27 mouse cellular contexts compared by ENCODE assay signal in genomic region chr3:70171667-70172066, GRCm38 (mm10).
"Had no signal": no experiment of that assay in that cellular context is flagged by ENCODE, and none has a peak within 500 bp of the region (broad histone marks: within the 10 kb centered on the region; RNA-seq: fewer than 3 reads in every experiment).

No protein-coding gene starts in this region.

- H3K4me3 ChIP-seq: gastrocnemius, adult 2 months; heart, adult 2 months; hindbrain, embryonic 10.5 days; hindbrain, embryonic 12.5 days; intestine, embryonic 15.5 days; layer of hippocampus, adult 2 months; left cerebral cortex, adult 2 months; limb, embryonic 10.5 days; limb, embryonic 12.5 days; liver, embryonic 13.5 days; liver, embryonic 15.5 days had no signal

- H3K4me1 ChIP-seq: hindbrain, embryonic 10.5 days; hindbrain, embryonic 12.5 days; intestine, embryonic 15.5 days; limb, embryonic 10.5 days; limb, embryonic 12.5 days; liver, embryonic 13.5 days; liver, embryonic 15.5 days had no signal

- H3K27me3 ChIP-seq: hindbrain, embryonic 12.5 days; intestine, embryonic 15.5 days; limb, embryonic 12.5 days; liver, embryonic 13.5 days; liver, embryonic 15.5 days had no signal

- H3K4me2 ChIP-seq: heart, embryonic 11.5 days; hindbrain, embryonic 12.5 days; hindbrain, embryonic 14.5 days; intestine, embryonic 15.5 days; limb, embryonic 12.5 days; liver, embryonic 11.5 days; liver, embryonic 13.5 days; liver, embryonic 15.5 days had no signal

- H3K9ac ChIP-seq: hindbrain, embryonic 12.5 days; hindbrain, embryonic 14.5 days; intestine, embryonic 15.5 days; limb, embryonic 12.5 days; liver, embryonic 13.5 days; liver, embryonic 15.5 days had no signal

- H3K36me3 ChIP-seq: hindbrain, embryonic 10.5 days; hindbrain, embryonic 12.5 days; intestine, embryonic 15.5 days; limb, embryonic 10.5 days; limb, embryonic 12.5 days; liver, embryonic 13.5 days; liver, embryonic 15.5 days had no signal

- H3K9me3 ChIP-seq: hindbrain, embryonic 10.5 days; hindbrain, embryonic 12.5 days; intestine, embryonic 15.5 days; limb, embryonic 10.5 days; limb, embryonic 12.5 days; liver, embryonic 13.5 days; liver, embryonic 15.5 days had no signal

- DNase-seq: gastrocnemius, adult 2 months; gastrocnemius, postnatal 10 days; gastrocnemius, postnatal 25 days; heart, adult 2 months; heart, postnatal 10 days; heart, postnatal 4 days; kidney, adult 18-20 months; kidney, adult 8-10 months; kidney, postnatal 10 days; kidney, postnatal 25 days; kidney, postnatal 4 days; liver; liver, embryonic 13.5 days had no signal

- H3K27ac ChIP-seq: gastrocnemius, adult 2 months; heart, adult 2 months; hindbrain, embryonic 10.5 days; hindbrain, embryonic 12.5 days; hindbrain, embryonic 14.5 days; intestine, embryonic 15.5 days; layer of hippocampus, adult 2 months; left cerebral cortex, adult 2 months; limb, embryonic 10.5 days; limb, embryonic 12.5 days; liver, embryonic 13.5 days; liver, embryonic 15.5 days had no signal

- ATAC-seq: hindbrain, embryonic 16.5 days; inflammation-experienced regulatory T-cells, adult 6 months; intestine, embryonic 15.5 days; intestine, postnatal 0 days had no signal
